Mouse (Mus musculus): ENCODE results near the gene Herc3.

DNA sequence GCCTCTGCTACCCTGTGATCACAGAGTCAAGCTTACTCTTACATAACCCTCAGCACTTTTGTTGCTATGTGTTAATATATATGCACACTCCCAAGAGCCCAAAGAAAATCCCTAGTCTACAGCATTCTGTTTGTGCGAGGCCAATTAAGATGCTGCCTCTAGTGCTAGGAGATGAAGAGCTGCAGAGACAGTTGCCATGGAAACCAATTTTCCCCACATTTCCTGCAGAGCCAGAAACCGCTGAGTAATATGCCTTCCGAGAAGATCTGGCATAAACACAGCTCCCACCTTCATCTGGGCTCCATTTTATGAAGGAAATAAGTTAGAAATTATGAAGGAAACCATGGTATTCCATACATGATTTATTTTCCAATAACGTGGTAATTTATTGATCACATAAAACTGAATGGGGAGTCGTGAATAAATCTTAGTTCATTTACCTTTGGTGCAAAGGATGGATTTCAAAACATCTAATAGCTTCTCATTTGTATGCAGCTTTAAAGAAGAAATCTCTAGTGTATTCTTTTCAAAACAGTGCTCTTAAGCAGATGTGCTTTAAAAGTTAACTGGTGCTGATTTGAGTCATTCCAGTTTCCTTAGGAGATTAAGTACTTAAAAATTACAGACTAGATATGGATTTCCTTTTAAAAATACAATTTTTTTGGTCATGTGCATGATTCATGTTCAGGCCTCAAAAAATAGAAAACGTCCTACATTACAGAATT lies 102.1 kb downstream of the Herc3 start:
- TF ChIP-seq CTCF (IDR thresholded peaks at IDR 0.05; ENCODE audit: low read depth, low read length) = no peak
- no peak for TF ChIP-seq GATA1 (IDR thresholded peaks at IDR 0.05; ENCODE audit: borderline replicate concordance, low read length)

Measured in G1E (cell line).